Mouse (Mus musculus): ENCODE measurements around the gene Cdh3. TPM values are rescaled to one million over a fixed set of nuclear protein-coding genes. Genes with fewer than 3 reads are reported as not detected.
"Not testable (repeated sequence)": the region's sequence is repeated elsewhere in the genome, so short reads cannot be mapped to it uniquely, and the experiment has no call there.

Cdh3 gene
- polyA plus RNA-seq, 1 experiment, result 1.2 TPM

GRCm38 (mm10) chr8:106588443-106589431, 78.0 kb downstream of the Cdh3 start:
- no peaks in the 10 kb centered on the region for H3K36me3 ChIP-seq (ENCODE audit: control insufficient read depth, insufficient read depth, low read length)
- no peaks in the 10 kb centered on the region for H3K27me3 ChIP-seq (ENCODE audit: control insufficient read depth, insufficient read depth, low read length)
- TF ChIP-seq POLR2A (IDR thresholded peaks at IDR 0.05; ENCODE audit: control insufficient read depth, low read depth, low read length) (no peak), CTCF (IDR thresholded peaks at IDR 0.05; ENCODE audit: control insufficient read depth, insufficient read depth, insufficient replicate concordance, low read depth, low read length) (no peak)

DNA sequence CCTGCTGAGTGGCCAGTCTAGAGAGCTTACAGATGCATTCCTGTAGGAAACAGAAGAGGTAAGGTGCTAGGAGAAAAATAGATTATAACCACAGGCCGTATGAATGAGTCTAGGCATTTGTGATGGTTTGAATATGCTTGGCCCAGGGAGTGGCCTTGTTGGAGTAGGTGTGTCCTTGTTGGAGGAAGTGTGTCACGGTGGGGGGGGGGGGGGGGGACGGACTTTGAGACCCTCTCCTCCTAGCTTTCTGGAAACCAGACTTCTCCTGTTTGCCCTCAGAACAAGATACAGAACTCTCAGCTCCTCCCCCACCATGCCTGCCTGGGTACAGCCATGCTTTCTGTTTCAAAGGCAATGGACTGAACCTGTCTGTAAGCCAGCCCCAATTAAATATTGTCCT, 81.8 kb downstream of the Cdh3 start:
- Histone ChIP-seq H3K4me1 (ENCODE audit: control insufficient read depth, insufficient read depth, low read length) (no peaks in the 10 kb centered on the region), H3K27ac (ENCODE audit: control insufficient read depth, insufficient read depth, low read depth, low read length) (no peak overlapping the region), H3K36me3 (ENCODE audit: control insufficient read depth, insufficient read depth, low read length) (no peaks in the 10 kb centered on the region), H3K27me3 (ENCODE audit: control insufficient read depth, insufficient read depth, low read length) (no peaks in the 10 kb centered on the region), H3K4me3 (ENCODE audit: control insufficient read depth, low read depth, low read length) (no peak overlapping the region)
- no peak for TF ChIP-seq POLR2A (IDR thresholded peaks at IDR 0.05; ENCODE audit: control insufficient read depth, low read depth, low read length)
- TF ChIP-seq CTCF (IDR thresholded peaks at IDR 0.05; ENCODE audit: control insufficient read depth, insufficient read depth, insufficient replicate concordance, low read depth, low read length), result no peak

More at GRCm38 (mm10) chr8:106588443-106589431, 78.0 kb downstream of the Cdh3 start:
- Histone ChIP-seq H3K4me3 (ENCODE audit: control insufficient read depth, low read depth, low read length) (no peak overlapping the region), H3K27ac (ENCODE audit: control insufficient read depth, insufficient read depth, low read depth, low read length) (no peak overlapping the region), H3K4me1 (ENCODE audit: control insufficient read depth, insufficient read depth, low read length) (no peaks in the 10 kb centered on the region)

- H3K27ac ChIP-seq (ENCODE audit: control insufficient read depth, insufficient read depth, low read depth, low read length); H3K27me3 ChIP-seq (ENCODE audit: control insufficient read depth, insufficient read depth, low read length); H3K4me3 ChIP-seq (ENCODE audit: control insufficient read depth, low read depth, low read length); H3K36me3 ChIP-seq (ENCODE audit: control insufficient read depth, insufficient read depth, low read length); H3K4me1 ChIP-seq (ENCODE audit: control insufficient read depth, insufficient read depth, low read length): not testable (repeated sequence)
These were observed 84.9 kb downstream of the Cdh3 start for GRCm38 (mm10) chr8:106595623-106596022.

DNA sequence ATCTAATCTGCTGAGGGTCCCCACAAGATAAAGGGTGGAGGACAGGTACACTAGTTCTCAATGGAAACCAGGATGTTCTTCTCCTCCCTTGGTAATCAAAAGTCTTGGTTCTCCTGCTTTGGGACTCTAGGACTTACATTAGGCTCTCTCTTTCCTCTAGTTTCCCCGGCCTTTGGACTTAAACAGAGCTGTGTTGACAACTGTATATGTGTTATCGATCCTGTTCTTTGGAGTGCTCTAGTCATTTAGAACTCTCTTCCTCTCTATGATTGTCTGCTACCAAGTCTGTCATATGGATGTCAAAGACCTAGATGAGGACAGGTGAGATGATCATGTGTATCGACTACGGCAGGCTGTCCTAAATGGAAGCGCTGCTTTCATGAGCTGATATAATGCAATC, 86.4 kb downstream of the Cdh3 start:
- Histone ChIP-seq H3K27me3 (ENCODE audit: control insufficient read depth, insufficient read depth, low read length) (no peaks in the 10 kb centered on the region), H3K36me3 (ENCODE audit: control insufficient read depth, insufficient read depth, low read length) (no peaks in the 10 kb centered on the region), H3K27ac (ENCODE audit: control insufficient read depth, insufficient read depth, low read depth, low read length) (no peak overlapping the region), H3K4me1 (ENCODE audit: control insufficient read depth, insufficient read depth, low read length) (no peaks in the 10 kb centered on the region), H3K4me3 (ENCODE audit: control insufficient read depth, low read depth, low read length) (no peak overlapping the region)
- TF ChIP-seq POLR2A (IDR thresholded peaks at IDR 0.05; ENCODE audit: control insufficient read depth, low read depth, low read length) (no peak), CTCF (IDR thresholded peaks at IDR 0.05; ENCODE audit: control insufficient read depth, insufficient read depth, insufficient replicate concordance, low read depth, low read length) (no peak)

- H3K4me1 ChIP-seq (ENCODE audit: control insufficient read depth, insufficient read depth, low read length), result peaks cover 13% of the 10 kb centered on the region
- H3K27me3 ChIP-seq (ENCODE audit: control insufficient read depth, insufficient read depth, low read length), result no peaks in the 10 kb centered on the region; the same call in 1 of the 2 replicates
- TF ChIP-seq CTCF (IDR thresholded peaks at IDR 0.05; ENCODE audit: control insufficient read depth, insufficient read depth, insufficient replicate concordance, low read depth, low read length) (no peak), POLR2A (IDR thresholded peaks at IDR 0.05; ENCODE audit: control insufficient read depth, low read depth, low read length) (no peak)
- no peak overlapping the region for H3K4me3 ChIP-seq (ENCODE audit: control insufficient read depth, low read depth, low read length)
- no peak overlapping the region for H3K27ac ChIP-seq (ENCODE audit: control insufficient read depth, insufficient read depth, low read depth, low read length)
- no peaks in the 10 kb centered on the region for H3K36me3 ChIP-seq (ENCODE audit: control insufficient read depth, insufficient read depth, low read length)
These were observed 88.7 kb downstream of the Cdh3 start for GRCm38 (mm10) chr8:106599265-106599979.

GRCm38 (mm10) chr8:106603131-106603819, 92.6 kb downstream of the Cdh3 start, which contains the start of gene Cdh1:
Cdh1 (plus strand) TSS chr8:106603351.
- TF ChIP-seq POLR2A (IDR thresholded peaks at IDR 0.05; ENCODE audit: control insufficient read depth, low read depth, low read length), result no peak
- no peak for TF ChIP-seq CTCF (IDR thresholded peaks at IDR 0.05; ENCODE audit: control insufficient read depth, insufficient read depth, insufficient replicate concordance, low read depth, low read length)
- Histone ChIP-seq H3K4me1 (ENCODE audit: control insufficient read depth, insufficient read depth, low read length) (peaks cover 13% of the 10 kb centered on the region), H3K27me3 (ENCODE audit: control insufficient read depth, insufficient read depth, low read length) (no peaks in the 10 kb centered on the region; the same call in 1 of the 2 replicates), H3K4me3 (ENCODE audit: control insufficient read depth, low read depth, low read length) (peak within 1 kb of the TSS; percentile 37), H3K27ac (ENCODE audit: control insufficient read depth, insufficient read depth, low read depth, low read length) (no peak within 1 kb of the TSS), H3K36me3 (ENCODE audit: control insufficient read depth, insufficient read depth, low read length) (no peaks in the 10 kb centered on the region)

GRCm38 (mm10) chr8:106603933-106604332, 93.2 kb downstream of the Cdh3 start:
- no peaks in the 10 kb centered on the region; the same call in 1 of the 2 replicates for H3K27me3 ChIP-seq (ENCODE audit: control insufficient read depth, insufficient read depth, low read length)
- peaks cover 13% of the 10 kb centered on the region for H3K4me1 ChIP-seq (ENCODE audit: control insufficient read depth, insufficient read depth, low read length)
- no peak overlapping the region for H3K27ac ChIP-seq (ENCODE audit: control insufficient read depth, insufficient read depth, low read depth, low read length)
- TF ChIP-seq POLR2A (IDR thresholded peaks at IDR 0.05; ENCODE audit: control insufficient read depth, low read depth, low read length), result no peak
- TF ChIP-seq CTCF (IDR thresholded peaks at IDR 0.05; ENCODE audit: control insufficient read depth, insufficient read depth, insufficient replicate concordance, low read depth, low read length), result no peak
- H3K36me3 ChIP-seq (ENCODE audit: control insufficient read depth, insufficient read depth, low read length), result no peaks in the 10 kb centered on the region
- H3K4me3 ChIP-seq (ENCODE audit: control insufficient read depth, low read depth, low read length), result peak overlapping the region; percentile 37
